Mouse (Mus musculus) liver, adult 2 months (tissue): ENCODE measurements at regions not wholly inside any gene's neighbourhood (a gene's known extent, or its start where the extent isn't known, plus 50 kb on each side); places are given as distances from the start of the nearest gene placed in this dataset.

Source experiments
- CTCF ChIP-seq: fragments of 200-500 bp; IDR thresholded peaks from 2 replicates; pipeline ENCODE4 v1.5.1; 2011; ENCODE audit warnings: low read depth, low read length, control low read depth
- POLR2A ChIP-seq: fragments of 200-500 bp; IDR thresholded peaks from 2 replicates; pipeline ENCODE4 v1.6.1; 2011; ENCODE audit warnings: low read length, control low read depth; ENCODE audit not compliant: insufficient read depth; ENCODE audit errors: extremely low read depth

- TF ChIP-seq POLR2A (no peak), CTCF (no peak)
These were observed 704.7 kb downstream of the Inhba start for GRCm38 (mm10) chr13:16716340-16716739.
